Mouse (Mus musculus) heart, adult 9 months (tissue): ENCODE measurements around the gene Maml3.

Source experiments
- DNase-seq, 2 experiments: peaks; one replicate each; pipeline ENCODE4 v3.0.0; 2022; ENCODE audit warnings: low spot score in 2 of 2

Maml3 gene

DNA sequence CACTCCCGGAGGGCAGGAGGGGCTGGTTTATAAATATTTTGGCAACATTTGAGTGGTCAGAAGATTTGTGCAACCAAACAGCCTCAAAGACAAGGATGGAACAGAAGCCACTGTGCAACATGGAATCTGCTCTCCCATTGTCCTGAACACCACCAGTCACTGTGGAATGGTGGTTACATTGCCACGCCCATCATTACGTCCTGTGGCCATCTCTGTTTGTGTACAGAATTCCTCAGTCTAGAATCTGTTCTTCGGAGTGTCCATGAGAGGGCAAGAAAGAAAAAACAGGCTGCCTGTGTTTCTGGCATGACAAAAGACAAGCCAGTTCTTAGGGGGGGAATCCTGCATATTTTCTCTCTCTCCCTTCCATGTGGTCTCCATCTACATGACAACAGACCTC is 150.4 kb downstream of the Maml3 start:
- no peak for DNase-seq

DNA sequence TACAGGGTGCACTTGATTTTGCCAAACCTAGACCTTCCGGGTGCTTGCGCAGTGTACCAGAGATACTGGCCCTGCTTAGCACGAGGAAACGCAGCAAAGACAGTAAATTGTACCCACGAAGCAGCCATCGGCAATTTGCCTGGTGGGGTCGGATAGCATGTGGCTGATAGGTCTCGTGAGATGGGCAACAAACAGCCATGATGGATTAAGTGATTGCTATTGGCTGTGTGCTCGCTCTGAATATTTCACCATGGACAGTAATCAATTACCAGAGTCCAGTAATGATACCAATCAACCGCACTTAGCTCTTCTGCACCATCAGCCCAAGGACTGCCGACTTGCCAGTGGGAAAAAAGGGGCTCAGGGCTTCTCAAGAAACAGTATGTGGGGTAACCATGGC is 150.9 kb downstream of the Maml3 start:
- no peak for DNase-seq

DNA sequence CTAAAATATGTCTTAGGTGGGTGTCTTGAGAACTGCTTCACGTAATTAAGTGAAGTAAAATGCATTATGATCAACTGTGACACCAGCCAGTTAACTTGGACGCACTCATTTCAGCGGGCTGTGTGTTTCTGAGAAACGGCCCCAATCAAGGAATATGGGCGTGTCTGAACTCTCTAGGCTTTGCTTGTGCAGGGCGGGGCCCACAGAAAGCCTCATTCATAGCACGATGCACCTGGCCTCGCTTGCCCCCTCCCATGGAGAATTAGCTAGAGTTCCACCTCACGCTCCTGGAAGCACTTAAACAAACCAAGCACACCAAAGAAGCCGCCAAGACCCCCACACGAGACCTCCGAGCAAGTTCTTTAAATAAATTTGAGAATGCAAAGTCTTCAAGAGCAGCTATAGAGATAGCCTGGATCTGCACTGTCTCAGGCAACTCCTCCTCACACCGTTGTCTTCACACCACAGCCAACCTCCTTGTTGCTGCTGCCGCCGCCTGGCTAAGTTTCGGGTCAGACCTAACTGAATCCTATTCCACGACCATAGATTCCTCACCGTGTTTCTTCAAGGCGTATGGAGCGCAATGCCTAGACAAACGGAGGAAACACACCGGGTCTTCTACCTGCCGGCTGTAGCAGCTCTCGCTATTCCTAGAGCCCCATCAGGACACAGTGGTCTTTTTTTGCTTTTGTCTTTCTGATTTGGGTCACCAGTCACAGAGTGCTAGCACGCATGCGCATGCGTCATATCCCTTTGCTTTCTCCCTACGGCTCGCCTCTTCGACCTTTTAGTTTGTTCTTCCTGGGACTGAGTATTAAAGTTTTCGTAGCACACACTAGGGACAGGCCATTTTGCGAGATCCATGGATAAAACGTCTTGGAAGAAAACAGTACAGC is 151.9 kb downstream of the Maml3 start:
- DNase-seq = no peak

DNA sequence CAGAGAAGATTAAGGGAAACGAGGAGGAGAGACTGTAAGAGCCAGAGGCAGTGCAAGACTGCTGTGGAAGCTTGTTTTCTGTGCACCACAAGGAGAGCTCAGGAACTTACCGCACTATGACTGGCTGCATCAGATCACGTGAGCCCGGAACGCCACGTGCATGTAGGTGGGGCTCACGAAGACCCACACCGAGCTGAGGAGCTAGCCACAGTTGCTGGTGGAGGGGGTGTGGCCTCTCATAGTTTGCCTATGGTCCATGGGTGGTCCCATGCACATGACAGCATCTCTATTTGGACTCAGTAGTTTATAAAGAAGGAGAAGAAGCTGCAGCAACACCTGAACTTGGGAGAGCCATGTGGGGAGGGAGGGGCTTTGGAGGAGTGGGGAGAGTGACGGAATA is 152.6 kb downstream of the Maml3 start:
- no peak for DNase-seq

DNA sequence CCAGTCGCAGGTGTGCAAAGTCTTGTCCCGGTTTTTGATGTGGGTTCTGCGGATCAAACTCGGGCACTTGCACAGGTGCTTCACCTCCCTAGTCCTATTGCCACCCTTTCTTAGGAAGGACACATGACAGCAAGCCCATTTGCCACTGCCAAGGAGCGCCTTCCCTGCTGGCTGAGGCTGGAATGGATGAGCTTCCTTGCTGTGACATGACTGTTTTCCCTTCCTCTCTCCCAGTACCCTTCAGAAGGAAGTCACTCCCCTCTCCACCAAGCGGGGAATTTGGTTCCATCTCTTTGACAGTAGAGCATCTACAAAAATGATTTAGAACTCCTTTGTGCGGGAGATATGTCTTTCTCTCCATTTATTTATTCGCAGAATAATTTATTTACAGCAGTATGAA is 155.2 kb downstream of the Maml3 start:
- DNase-seq = no peak

DNA sequence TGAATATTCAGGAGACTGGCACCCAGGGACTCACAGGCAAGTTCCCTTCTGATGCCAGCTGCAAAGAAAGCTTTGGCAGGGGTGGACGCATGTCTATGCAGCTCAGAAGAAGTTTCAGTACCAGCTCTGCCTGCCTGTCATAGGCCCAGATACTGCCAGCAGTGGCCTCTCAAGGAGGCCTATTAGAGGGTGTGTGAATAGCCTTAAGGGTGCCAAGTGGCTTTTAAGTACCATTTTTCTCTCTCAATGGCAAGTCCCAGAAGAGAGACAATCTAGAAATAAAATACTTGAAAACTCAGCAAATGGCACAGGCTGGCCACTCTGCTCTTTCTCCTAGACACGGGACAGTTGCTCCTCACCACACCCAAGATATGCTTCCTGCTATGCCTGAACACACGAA is 157.7 kb downstream of the Maml3 start:
- DNase-seq = no peak

DNA sequence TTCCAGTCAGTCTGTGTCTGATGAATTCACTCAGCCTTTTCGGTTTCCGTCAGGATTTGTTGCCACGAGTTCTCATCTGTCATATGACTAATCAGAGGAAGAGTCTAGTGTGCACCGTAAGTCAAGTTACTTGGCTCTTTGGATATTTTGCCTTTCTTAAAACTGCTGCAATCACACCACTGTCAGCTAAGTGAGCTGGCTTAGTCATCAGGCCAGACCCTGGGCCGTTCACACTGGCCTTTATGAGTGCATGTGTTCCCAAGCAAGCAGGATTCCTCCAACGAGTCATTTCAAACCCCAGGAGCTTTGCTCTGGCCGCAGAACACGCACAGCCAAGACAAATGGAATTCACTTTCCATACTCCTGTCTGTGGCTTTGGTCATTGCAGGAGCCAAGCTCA is 161.2 kb downstream of the Maml3 start:
- peak; percentile 63 to 68 for DNase-seq

DNA sequence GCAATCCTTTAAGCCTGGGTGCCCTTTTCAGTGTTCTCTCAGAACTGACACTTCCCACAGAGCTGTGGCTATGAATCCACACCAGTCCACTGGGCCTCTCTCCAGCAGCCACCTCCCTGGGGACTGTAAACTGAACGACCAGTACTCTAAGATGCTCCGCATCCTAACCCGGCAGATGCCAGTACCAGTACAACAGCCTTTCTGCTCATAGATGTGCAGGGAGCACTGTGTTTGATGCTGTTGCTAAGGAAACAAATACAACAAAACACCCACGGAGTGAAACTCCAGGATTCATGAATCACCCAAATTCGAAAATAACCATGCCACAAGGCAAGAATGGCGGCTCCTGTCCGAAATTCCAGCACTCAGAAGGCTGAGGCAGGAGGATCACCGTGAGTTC is 163.1 kb downstream of the Maml3 start:
- DNase-seq = peak; percentile 36 to 44

DNA sequence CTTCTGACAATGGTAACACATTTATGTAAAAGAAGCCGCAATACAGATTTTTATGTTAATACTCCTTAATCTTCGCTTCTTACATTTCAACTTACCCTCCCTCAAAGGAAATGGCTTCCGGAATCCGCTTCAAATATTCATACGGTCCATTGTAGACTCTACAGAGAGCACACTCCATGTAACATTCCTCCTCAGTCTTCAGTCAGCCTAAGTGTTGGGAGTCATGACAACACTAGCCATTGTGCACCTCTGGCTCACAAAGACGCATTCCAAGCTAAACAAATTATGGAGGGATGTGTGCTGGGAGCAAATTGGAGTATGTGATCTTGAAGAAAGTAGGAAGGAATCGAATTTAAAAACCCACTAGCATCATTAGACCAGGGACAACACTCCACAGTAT is 165.0 kb downstream of the Maml3 start:
- no peak for DNase-seq

DNA sequence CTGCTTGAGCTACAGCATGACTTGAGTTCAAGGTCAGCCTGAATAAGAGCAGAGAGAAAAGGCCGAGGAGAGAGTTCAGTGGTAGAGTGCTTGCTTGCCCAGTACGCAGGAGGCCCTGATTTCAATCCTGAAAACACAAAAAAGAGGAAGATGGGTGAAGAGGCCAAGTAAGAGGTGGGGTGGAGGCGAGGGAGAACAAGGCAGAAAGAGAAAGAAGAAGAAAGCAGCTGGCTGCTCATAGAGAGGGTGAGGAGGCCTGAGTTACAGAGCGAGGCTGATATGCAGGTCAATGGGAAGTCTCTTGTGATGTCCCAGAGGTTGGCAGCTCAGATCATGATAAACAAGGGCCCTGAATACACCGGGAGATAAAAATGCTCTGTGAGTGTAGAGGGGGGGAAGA is 165.8 kb downstream of the Maml3 start:
- DNase-seq = no peak

DNA sequence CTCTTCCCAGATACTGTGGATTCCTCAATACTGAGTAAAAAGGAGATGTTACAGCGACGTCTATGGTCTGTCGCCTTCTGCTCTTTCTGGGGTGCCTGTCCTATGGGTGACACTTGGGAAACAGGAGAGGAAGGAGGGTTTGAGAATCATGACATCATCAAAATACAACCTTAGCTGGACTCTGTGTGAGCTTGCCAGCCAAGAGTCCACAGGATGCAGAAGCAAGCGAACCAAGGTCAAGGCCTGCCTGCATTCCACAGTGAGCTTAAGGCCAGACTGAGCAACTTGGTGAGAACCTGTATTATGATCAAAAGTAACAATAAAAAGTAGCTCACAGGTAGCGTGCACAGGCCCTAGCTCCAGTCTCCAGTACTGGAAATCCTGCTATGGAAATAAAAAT is 167.7 kb downstream of the Maml3 start:
- no peak for DNase-seq

DNA sequence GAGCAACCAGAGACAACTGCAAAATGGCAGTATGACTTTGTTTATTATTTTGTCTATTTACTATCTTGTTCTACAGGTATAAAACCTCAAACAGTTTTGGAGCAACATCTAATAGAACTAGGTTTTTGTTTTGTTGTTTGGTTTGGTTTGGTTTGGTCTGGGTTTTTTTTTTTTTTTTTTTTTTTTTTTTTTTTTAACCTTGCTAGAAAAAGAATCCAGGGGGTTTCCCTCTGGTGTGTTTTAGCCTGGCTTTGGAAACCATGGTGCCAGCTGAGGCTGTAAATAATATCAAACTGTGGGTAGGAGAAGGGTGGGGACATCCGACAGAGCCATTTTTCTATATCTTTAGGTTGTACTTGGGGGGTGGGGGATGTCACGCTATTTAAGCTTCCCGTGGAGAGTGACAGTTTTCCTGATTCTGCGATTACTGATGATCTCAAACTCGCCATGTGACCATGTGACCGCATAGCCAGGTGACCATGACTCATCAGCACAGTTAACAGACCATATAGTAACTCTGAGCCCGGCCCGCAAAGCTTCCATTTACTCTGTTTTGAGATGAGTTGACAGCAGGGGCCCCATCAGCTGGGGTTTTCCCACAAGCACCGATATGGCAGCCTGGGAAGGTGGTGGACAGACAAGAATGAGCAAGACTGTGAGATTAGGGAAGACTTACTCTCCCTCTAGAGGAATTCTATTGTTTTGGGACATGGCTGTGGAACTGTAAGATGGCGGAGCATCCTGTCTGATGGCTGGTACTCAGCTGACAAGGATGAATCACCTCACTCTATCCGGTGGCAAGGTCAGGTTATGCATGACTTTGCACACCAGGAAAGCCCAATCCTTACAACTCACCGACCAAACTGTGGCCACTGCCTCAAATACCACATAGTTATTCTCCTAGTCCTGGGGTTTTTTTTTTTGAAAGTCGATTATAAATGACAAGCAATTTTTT is 170.1 kb downstream of the Maml3 start:
- DNase-seq = no peak

DNA sequence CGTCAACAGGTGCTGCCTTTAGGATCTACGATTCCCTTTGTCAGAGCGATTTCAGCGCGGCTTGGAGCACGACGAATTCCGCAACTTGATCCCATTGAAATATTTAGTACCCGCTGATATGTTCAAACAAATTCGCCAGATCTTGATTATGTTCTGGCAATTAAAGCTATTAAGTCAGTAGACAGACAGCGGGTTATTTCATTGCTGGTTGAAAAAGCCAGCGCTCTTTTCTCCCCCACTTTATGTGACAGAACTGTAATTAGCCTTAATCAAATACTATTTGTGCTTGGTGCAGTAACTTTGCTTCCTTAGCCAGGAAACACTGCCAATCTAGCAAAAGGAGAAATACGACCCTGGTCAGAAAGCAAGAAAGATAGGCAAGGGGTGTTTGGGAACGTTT is 176.7 kb downstream of the Maml3 start:
- DNase-seq = no peak

DNA sequence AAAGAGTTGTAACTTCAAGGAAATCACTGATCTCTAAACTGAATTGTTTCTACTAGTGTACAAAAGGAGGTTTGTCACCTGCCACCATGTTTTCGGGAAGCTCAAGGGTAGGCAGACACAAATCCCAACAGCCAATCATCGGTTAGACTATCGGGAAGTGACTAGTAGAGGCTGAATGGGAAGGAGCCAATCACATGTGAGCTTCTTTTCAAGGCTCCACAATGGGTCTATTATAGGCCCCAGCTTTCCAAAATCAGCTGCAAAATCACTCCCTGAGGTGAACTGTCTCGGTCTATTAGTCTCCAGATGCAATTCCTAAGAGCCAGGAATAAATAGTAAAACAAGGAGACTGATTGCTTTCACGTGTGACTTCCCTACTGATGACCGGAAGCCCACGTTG is 177.3 kb downstream of the Maml3 start:
- no peak for DNase-seq

DNA sequence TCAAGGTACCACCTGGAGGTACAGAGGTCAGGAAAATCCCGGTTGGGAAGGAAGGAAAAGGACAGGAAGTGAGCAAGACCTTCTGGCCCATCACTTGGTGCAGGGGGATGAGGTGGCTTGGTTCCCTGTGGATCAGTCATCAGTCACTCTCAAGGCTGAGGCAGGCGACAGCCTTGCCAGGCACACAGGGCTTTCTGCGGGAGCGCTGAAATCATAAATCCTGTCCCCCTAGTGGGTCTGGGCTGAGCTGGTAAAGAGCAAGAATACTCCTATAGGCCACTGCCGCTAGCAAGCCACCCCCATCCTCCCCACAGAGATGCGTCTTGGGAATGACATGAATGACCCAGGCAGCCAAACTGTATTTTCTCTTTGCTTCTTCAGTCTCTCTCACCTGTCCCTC is 177.8 kb downstream of the Maml3 start:
- no peak for DNase-seq

DNA sequence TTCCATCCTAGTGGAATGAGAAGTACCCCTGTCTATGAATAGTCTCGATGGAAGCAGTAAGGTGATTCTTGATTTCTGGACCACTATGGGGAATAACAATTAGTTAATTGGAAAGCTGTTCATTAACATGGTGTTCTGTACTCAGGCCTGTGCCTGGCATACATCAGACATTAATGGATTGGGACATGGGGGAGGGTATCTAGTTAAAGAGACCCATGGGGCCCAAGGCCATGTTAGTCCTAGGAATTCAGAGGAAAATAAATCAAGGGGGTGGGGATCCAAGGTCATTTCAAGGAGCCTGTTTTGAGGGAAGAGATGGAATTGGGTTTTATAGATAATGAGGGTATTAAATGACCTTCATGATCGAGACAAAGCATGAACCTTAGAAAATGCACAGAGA is 179.1 kb downstream of the Maml3 start:
- DNase-seq = no peak

DNA sequence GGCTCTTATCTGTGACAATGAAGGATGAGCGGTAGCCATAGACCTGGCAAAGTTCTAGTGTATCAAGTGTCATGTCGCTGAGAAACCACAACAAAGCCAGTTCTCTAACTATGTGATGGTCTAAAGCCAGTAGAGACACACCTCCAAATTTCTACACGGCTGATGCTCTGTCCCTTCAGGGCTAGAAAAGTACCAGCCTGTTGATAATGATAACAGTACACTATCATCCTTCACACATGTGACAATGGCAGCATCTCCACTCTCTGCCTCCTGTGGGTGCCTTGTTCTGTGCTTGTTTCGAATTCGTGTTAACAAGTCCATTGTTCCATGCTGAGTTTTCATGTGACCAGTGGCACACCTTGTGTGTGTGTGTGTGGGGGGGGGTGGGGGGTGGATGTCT is 180.2 kb downstream of the Maml3 start:
- DNase-seq = no peak

DNA sequence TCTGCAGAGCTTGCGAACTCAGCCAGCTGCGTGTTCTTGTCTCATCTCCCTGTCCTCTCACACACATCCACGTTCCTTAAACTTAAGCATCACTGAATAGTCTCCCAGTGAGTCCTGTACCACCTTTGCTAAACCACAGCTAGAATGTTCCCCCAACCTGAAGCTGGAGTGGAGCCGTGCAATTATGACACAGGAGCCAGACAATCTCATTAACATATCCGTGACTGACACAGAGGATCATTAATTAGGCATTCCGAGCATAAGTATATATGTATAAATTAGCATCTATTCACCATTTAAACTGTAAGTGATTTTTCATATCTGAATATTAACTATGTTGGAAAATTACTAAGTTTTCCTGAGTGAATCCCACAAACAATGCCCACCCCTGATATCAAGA is 181.1 kb downstream of the Maml3 start:
- DNase-seq = no peak

DNA sequence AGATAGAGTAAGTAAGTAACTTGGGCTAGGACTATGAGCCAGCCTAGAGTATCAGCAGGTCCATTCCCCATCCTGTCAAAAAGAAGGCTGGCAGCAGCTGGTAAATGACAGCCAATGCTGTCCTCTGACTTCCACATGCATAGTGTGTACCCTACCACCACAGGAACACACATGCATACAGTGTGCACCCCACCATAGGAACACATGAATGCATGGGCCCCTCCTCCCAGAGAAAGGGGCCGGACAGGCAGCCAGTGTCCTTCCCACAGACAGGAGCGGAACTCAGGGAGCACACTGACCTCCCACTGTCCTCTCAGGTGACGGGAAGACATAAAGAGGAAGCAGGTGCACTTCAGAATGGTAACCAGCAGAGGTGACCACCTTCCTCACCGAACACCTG is 188.0 kb downstream of the Maml3 start:
- no peak for DNase-seq

DNA sequence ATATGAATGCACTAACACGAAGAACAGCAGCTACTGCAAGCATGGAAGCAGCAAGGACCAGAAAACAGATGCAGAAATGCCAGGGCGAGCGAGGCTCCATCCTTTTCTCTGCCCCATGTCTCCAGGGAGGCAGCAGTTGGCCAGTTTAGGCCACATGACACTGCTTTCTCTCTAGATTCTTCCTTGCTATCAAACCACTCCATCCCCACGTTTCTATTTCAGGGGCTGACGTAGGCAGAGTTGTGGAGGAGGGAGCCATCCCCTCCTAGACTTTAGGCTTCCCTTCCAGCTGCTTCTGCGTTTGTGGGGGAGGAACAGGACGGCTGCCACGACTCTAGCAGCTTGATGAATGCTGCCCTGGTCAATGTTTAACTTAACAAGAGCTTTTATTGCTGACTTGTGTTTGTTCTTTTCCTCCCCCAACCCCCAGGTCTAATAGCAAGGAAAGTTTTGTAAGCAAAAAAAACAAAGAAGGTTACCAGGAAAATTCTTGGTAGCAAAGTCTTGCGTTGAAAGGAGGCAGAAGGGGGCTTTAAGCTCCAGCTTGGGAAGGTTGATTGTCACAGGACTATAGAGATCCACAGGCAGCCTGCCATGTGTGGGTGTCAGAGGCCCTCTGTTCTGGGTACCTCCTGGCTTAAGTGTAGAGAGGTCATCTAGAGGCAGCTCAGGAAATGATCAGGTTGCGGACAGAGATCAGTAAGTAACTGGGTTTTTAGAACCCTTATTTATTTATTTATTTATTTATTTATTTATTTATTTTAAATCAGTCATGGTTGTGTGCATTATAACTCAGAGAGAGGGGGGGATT is 188.6 kb downstream of the Maml3 start:
- peak; percentile 79 to 81 for DNase-seq

DNA sequence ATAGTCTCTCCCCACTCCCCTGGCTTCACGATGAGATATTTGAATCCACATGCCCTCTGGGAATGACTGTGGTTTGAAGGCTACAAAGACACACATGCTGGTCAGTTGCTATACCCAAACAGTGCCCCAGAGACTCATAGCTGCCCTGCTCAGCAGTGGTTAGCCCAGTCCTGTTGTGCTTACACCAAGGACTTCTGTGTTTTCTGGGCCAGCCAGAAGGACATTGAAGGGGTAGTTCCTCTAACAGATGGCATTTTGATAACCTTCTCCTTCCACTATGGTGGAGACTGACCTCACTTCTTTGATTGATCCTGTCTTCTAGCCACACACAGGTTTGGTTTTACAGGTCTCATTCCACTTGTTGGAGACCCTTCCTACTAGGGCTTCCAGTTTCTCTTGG is 189.5 kb downstream of the Maml3 start:
- no peak for DNase-seq

DNA sequence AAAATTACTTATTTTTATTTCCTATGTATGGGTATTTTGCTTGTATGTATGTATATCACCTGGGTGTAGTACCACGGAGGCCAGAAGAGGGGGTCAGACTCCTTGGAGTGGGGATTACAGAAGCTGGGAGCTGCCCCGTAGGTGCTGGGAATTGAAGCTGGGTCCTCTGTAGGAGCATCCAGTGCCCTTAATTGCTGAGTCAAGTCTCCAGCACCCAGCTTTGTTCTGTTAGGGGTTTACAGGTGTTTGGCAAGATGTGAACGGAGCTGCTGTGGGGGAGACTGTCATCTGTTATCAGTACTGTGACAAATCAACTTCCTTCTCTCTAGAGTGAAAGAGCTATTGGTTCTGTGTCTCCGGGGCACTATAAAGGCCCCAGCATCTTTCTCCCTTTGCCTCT is 190.0 kb downstream of the Maml3 start:
- DNase-seq = no peak
